Mouse (Mus musculus) erythroblast, embryonic 14.5 days (primary cell): ENCODE results near the gene 4933405L10Rik. TPM values are rescaled to one million over a fixed set of nuclear protein-coding genes. Genes with fewer than 3 reads are reported as not detected.

ENCODE experiments used
- H3K27me3 ChIP-seq: 2 replicates; pipeline ENCODE4 v1.6.1; 2012; ENCODE audit warnings: inconsistent platforms; ENCODE audit not compliant: control insufficient read depth
- H3K36me3 ChIP-seq: 2 replicates; pipeline ENCODE4 v1.6.1; 2012; ENCODE audit warnings: mild to moderate bottlenecking, inconsistent platforms; ENCODE audit not compliant: control insufficient read depth
- H3K4me1 ChIP-seq: 2 replicates; pipeline ENCODE4 v1.6.1; 2012; ENCODE audit warnings: inconsistent platforms; ENCODE audit not compliant: control insufficient read depth
- H3K4me3 ChIP-seq: replicated peaks from 2 replicates; pipeline ENCODE3; 2012; ENCODE audit warnings: moderate library complexity, mild to moderate bottlenecking, inconsistent platforms
- H3K9me3 ChIP-seq: 2 replicates; pipeline ENCODE4 v1.6.1; 2012; ENCODE audit warnings: low read length, inconsistent platforms, mixed read lengths; ENCODE audit not compliant: control insufficient read depth
- GATA1 ChIP-seq: IDR thresholded peaks from 2 replicates; pipeline ENCODE4 v1.6.1; 2012; ENCODE audit warnings: low read length, inconsistent platforms, mixed read lengths
- TAL1 ChIP-seq: IDR thresholded peaks from 3 replicates; pipeline ENCODE4 v1.6.1; 2012; ENCODE audit warnings: low read length, inconsistent platforms, mixed read lengths
- polyA plus RNA-seq: library from polyadenylated mRNA; stranded (reverse); fragments of >175 nt; gene quantifications from 2 replicates; pipeline ENCODE4 v1.2.3, GENCODE M21; 2012

Gene 4933405L10Rik
- polyA plus RNA-seq, 1 experiment: not detected

GRCm38 (mm10) chr8:105708675-105709074 is 1.2 kb downstream of the 4933405L10Rik start:
- TF ChIP-seq TAL1 (no peak), GATA1 (no peak)
- peaks cover 30% of the 10 kb centered on the region for H3K4me1 ChIP-seq
- H3K36me3 ChIP-seq: peaks cover 10% of the 10 kb centered on the region
- H3K27me3 ChIP-seq: no peaks in the 10 kb centered on the region
- H3K9me3 ChIP-seq: no peaks in the 10 kb centered on the region
- peak overlapping the region; percentile 76 for H3K4me3 ChIP-seq

GRCm38 (mm10) chr8:105709317-105709716 is 1.9 kb downstream of the 4933405L10Rik start:
- Histone ChIP-seq H3K9me3 (no peaks in the 10 kb centered on the region), H3K4me1 (peaks cover 29% of the 10 kb centered on the region), H3K36me3 (peaks cover 3% of the 10 kb centered on the region), H3K4me3 (no peak overlapping the region), H3K27me3 (no peaks in the 10 kb centered on the region)
- TF ChIP-seq GATA1: no peak
- no peak for TF ChIP-seq TAL1

- no peak for TF ChIP-seq GATA1
- TF ChIP-seq TAL1: no peak
- Histone ChIP-seq H3K4me3 (no peak overlapping the region), H3K36me3 (no peaks in the 10 kb centered on the region), H3K4me1 (peaks cover 16% of the 10 kb centered on the region), H3K27me3 (no peaks in the 10 kb centered on the region), H3K9me3 (no peaks in the 10 kb centered on the region)
Measured at GRCm38 (mm10) chr8:105712286-105712685, 4.8 kb downstream of the 4933405L10Rik start.

GRCm38 (mm10) chr8:105714139-105714538 is 6.7 kb downstream of the 4933405L10Rik start:
- TF ChIP-seq TAL1: no peak
- no peak for TF ChIP-seq GATA1

DNA sequence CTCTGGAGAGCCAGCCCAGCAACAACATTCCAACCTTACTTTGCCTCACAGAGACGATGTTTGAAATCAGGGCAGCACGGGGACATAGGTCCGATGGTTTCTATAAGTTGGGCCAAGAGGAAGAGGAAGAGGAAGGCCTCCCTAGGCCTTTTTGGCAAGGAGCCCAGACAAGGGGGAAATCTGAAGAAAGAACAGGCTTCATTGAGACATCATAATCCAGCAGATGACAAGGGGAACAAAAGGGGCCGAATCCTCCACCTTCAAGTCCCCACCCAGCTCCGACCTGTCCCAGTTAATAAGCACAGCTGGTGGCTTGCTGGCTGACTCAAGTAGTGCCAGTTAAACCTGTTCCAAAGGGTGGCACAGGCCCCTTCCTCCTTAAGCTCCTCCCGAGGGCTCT is 7.6 kb downstream of the 4933405L10Rik start:
- Histone ChIP-seq H3K4me1 (peaks cover 7% of the 10 kb centered on the region; the same call in 1 of the 2 replicates), H3K36me3 (no peaks in the 10 kb centered on the region)
- no peak for TF ChIP-seq TAL1
- TF ChIP-seq GATA1: no peak

More at GRCm38 (mm10) chr8:105714139-105714538, 6.7 kb downstream of the 4933405L10Rik start:
- Histone ChIP-seq H3K27me3 (no peaks in the 10 kb centered on the region), H3K4me3 (no peak overlapping the region), H3K36me3 (no peaks in the 10 kb centered on the region), H3K9me3 (no peaks in the 10 kb centered on the region), H3K4me1 (peaks cover 7% of the 10 kb centered on the region; the same call in 1 of the 2 replicates)

DNA sequence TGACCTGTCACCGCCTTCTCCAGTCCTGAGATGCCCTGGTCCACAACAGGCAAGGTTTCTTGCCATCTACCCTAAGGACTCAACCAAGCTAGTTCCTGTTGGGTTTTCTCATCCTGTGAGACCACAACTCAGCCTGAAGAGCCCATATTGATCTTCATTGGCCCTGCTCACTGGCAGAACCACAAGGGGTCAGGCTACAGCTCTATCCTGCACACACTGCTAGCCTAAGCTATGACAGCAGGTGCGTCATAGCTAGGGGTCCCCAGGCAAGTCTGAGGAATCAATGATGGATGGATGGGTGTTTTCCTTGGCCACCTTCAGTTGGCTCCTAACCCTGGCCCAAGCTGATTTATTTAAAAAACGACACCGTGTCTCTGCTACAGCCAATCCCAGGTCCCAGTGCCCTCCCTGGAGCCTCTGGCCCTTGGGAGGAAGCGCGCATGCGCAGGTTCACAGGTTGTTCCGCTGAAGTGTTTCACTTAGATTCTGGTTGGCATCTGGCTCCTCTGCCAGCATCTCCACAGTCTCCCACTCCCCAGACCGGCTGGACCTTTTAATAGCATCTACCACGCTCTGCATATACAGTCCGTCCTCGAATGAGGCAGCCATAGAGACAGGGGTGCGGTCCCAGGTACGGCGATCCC is 9.0 kb downstream of the 4933405L10Rik start:
- no peaks in the 10 kb centered on the region for H3K27me3 ChIP-seq
- H3K9me3 ChIP-seq: no peaks in the 10 kb centered on the region
- H3K4me1 ChIP-seq: peaks cover 7% of the 10 kb centered on the region; the same call in 1 of the 2 replicates
- no peak overlapping the region for H3K4me3 ChIP-seq
- no peak for TF ChIP-seq TAL1
- TF ChIP-seq GATA1: no peak
- no peaks in the 10 kb centered on the region for H3K36me3 ChIP-seq

More for the DNA sequence above, 7.6 kb downstream of the 4933405L10Rik start:
- Histone ChIP-seq H3K9me3 (no peaks in the 10 kb centered on the region), H3K27me3 (no peaks in the 10 kb centered on the region), H3K4me3 (no peak overlapping the region)

GRCm38 (mm10) chr8:105719637-105720036 is 12.2 kb downstream of the 4933405L10Rik start:
- Histone ChIP-seq H3K9me3 (no peaks in the 10 kb centered on the region), H3K4me3 (no peak overlapping the region), H3K36me3 (no peaks in the 10 kb centered on the region), H3K27me3 (no peaks in the 10 kb centered on the region), H3K4me1 (peaks cover 3% of the 10 kb centered on the region; the same call in 1 of the 2 replicates)
- TF ChIP-seq GATA1: no peak
- TF ChIP-seq TAL1: no peak

- no peaks in the 10 kb centered on the region for H3K9me3 ChIP-seq
- TF ChIP-seq GATA1 (no peak), TAL1 (no peak)
- peaks cover 2% of the 10 kb centered on the region; the same call in 1 of the 2 replicates for H3K27me3 ChIP-seq
- H3K4me1 ChIP-seq: peaks cover 9% of the 10 kb centered on the region
- no peak overlapping the region for H3K4me3 ChIP-seq
- peaks cover 2% of the 10 kb centered on the region; the same call in 1 of the 2 replicates for H3K36me3 ChIP-seq
Measured at GRCm38 (mm10) chr8:105722861-105723260, 15.4 kb downstream of the 4933405L10Rik start.

GRCm38 (mm10) chr8:105725726-105726125 is 18.3 kb downstream of the 4933405L10Rik start:
- H3K36me3 ChIP-seq: peaks cover 2% of the 10 kb centered on the region; the same call in 1 of the 2 replicates
- H3K4me1 ChIP-seq: peaks cover 6% of the 10 kb centered on the region

More at GRCm38 (mm10) chr8:105725726-105726125, 18.3 kb downstream of the 4933405L10Rik start:
- TF ChIP-seq TAL1: no peak
- TF ChIP-seq GATA1: no peak
- H3K27me3 ChIP-seq: peaks cover 2% of the 10 kb centered on the region; the same call in 1 of the 2 replicates
- H3K4me3 ChIP-seq: no peak overlapping the region
- H3K9me3 ChIP-seq: no peaks in the 10 kb centered on the region
